Mouse (Mus musculus): ENCODE data around the gene Elovl6.

GRCm38 (mm10) chr3:129602289-129602688, 70.1 kb downstream of the Elovl6 start:
- TF ChIP-seq CTCF (IDR thresholded peaks at IDR 0.05; ENCODE audit: low read depth, low read length): no peak
- TF ChIP-seq POLR2A (IDR thresholded peaks at IDR 0.05; ENCODE audit: borderline replicate concordance, low read depth, low read length): no peak
